Mouse (Mus musculus) kidney, adult 9 months (tissue): Measurements from ENCODE around the gene Gm5169.
"Not testable (repeated sequence)": the region's sequence is repeated elsewhere in the genome, so short reads cannot be mapped to it uniquely, and the experiment has no call there.

Experiments
- DNase-seq: peaks from one replicate; pipeline ENCODE4 v3.0.0; 2022

Gene Gm5169

DNA sequence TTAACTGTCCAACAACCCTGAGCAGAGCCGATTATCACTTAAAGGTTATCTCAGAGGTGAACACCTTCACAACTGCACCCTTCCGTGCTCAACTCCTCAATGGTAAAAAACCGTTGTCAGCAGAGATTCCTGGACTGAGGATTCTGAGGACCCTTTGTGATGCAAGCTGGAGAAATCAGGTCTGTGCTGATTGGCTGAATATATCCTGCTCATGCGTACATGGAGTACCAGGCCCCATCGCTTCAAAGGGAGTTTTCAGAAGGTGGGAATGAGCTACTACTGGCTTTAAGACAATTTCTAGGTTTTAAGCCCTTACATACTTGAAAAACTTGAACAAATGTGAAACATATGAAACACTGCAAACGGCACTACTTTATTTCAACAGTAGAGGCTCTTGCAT is at the start of gene Gm5169:
Gm5169 (minus strand) TSS at position 101 of the 400 bp plus-strand sequence.
- not testable (repeated sequence) for DNase-seq

DNA sequence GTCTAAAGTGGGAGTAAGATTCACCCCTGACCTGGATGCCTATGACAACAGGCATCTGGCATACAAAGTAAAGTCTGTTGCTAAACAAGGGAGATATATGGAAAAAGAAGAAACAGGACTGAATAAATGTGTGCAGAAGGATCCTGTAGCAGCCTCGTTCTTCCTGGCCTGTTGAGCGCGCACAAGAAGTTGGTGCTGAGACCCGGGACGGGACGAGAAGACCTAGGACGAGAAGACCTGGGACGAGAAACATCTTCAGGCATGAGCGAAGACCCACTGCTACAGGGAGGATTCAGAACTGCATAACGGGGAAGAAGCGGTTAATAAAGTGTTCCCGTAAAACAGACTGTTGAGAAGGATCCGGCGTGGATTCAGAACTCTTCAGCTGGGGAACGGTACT is 46.2 kb upstream of the Gm5169 start:
- not testable (repeated sequence) for DNase-seq
